In genomic region chr13:94439386-94439785, GRCm38 (mm10) we compare ENCODE assay signal across 10 mouse cellular contexts.
DNase-seq lines count a peak whose midpoint lies in the region; ATAC-seq lines count a peak whose summit lies in the region.
"Had no signal": no experiment of that assay in that cellular context is flagged by ENCODE, and none has a peak within 500 bp of the region (broad histone marks: within the 10 kb centered on the region; RNA-seq: fewer than 3 reads in every experiment).

No protein-coding gene starts in this region.

- no peaks in the 10 kb centered on the region for H3K27me3 ChIP-seq in forebrain, embryonic 14.5 days (replicated peaks; ENCODE audit: control insufficient read depth, insufficient read depth, low read length)
- H3K27me3 ChIP-seq in forebrain, embryonic 11.5 days (ENCODE audit: control insufficient read depth, insufficient read depth, low read length) = no peaks in the 10 kb centered on the region
- H3K27me3 ChIP-seq in kidney, embryonic 14.5 days (ENCODE audit: control insufficient read depth, insufficient read depth, low read length) = no peaks in the 10 kb centered on the region
- H3K27me3 ChIP-seq: heart, embryonic 13.5 days; limb, embryonic 15.5 days had no signal

- H3K9ac ChIP-seq in forebrain, embryonic 14.5 days (ENCODE audit: low read length) = no peak overlapping the region
- H3K9ac ChIP-seq in forebrain, embryonic 11.5 days (ENCODE audit: low read length) = no peak overlapping the region
- no peak overlapping the region for H3K9ac ChIP-seq in kidney, embryonic 14.5 days (ENCODE audit: low read depth, low read length)
- H3K9ac ChIP-seq: heart, embryonic 13.5 days; limb, embryonic 15.5 days had no signal

- no peak overlapping the region for H3K4me2 ChIP-seq in forebrain, embryonic 14.5 days (ENCODE audit: low read length)
- no peak overlapping the region for H3K4me2 ChIP-seq in forebrain, embryonic 11.5 days (ENCODE audit: low read depth, low read length, severe bottlenecking)
- H3K4me2 ChIP-seq in kidney, embryonic 14.5 days (replicated peaks; ENCODE audit: low read depth, low read length) = no peak overlapping the region
- H3K4me2 ChIP-seq: heart, embryonic 13.5 days; limb, embryonic 15.5 days had no signal

- H3K4me1 ChIP-seq in forebrain, embryonic 14.5 days (ENCODE audit: control insufficient read depth, insufficient read depth, low read length) = no peaks in the 10 kb centered on the region
- no peaks in the 10 kb centered on the region for H3K4me1 ChIP-seq in forebrain, embryonic 11.5 days (replicated peaks; ENCODE audit: control insufficient read depth, insufficient read depth, low read length)
- no peaks in the 10 kb centered on the region for H3K4me1 ChIP-seq in kidney, embryonic 14.5 days (ENCODE audit: control insufficient read depth, insufficient read depth, low read length)
- H3K4me1 ChIP-seq: heart, embryonic 13.5 days had no signal

- 0 out of 2 replicates have a peak, but pooled peaks cover 5% of the 10 kb centered on the region for H3K36me3 ChIP-seq in forebrain, embryonic 14.5 days (ENCODE audit: control insufficient read depth, insufficient read depth, low read length)
- no peaks in the 10 kb centered on the region; the same call in 1 of the 2 replicates for H3K36me3 ChIP-seq in forebrain, embryonic 11.5 days (ENCODE audit: control insufficient read depth, insufficient read depth, low read length)
- H3K36me3 ChIP-seq in kidney, embryonic 14.5 days (ENCODE audit: control insufficient read depth, insufficient read depth, low read length) = peaks cover 15% of the 10 kb centered on the region; the same call in 1 of the 2 replicates

- H3K27ac ChIP-seq in forebrain, embryonic 14.5 days (ENCODE audit: low read depth, low read length) = no peak overlapping the region
- H3K27ac ChIP-seq in forebrain, embryonic 11.5 days (ENCODE audit: low read depth, low read length) = no peak overlapping the region
- no peak overlapping the region for H3K27ac ChIP-seq in kidney, embryonic 14.5 days (ENCODE audit: low read depth, low read length)
- H3K27ac ChIP-seq: heart, embryonic 13.5 days; limb, embryonic 15.5 days had no signal

- H3K4me3 ChIP-seq in forebrain, embryonic 14.5 days (ENCODE audit: low read depth, low read length) = no peak overlapping the region
- no peak overlapping the region for H3K4me3 ChIP-seq in forebrain, embryonic 11.5 days (ENCODE audit: low read depth, low read length)
- no peak overlapping the region for H3K4me3 ChIP-seq in kidney, embryonic 14.5 days (ENCODE audit: low read length)
- H3K4me3 ChIP-seq: heart, embryonic 13.5 days; limb, embryonic 15.5 days had no signal

- H3K9me3 ChIP-seq in forebrain, embryonic 14.5 days (replicated peaks; ENCODE audit: control insufficient read depth, low read length) = no peaks in the 10 kb centered on the region
- H3K9me3 ChIP-seq in forebrain, embryonic 11.5 days (ENCODE audit: control insufficient read depth, low read length) = no peaks in the 10 kb centered on the region
- no peaks in the 10 kb centered on the region for H3K9me3 ChIP-seq in kidney, embryonic 14.5 days (ENCODE audit: control insufficient read depth, low read length)
- H3K9me3 ChIP-seq: heart, embryonic 13.5 days; limb, embryonic 15.5 days had no signal

- 60% methylated on average over 5 of the region's 5 CpGs for WGBS in forebrain, embryonic 14.5 days
- WGBS in forebrain, embryonic 11.5 days = 94% methylated on average over 5 of the region's 5 CpGs
- 79% methylated on average over 5 of the region's 5 CpGs for WGBS in kidney, embryonic 14.5 days

- ATAC-seq in forebrain, embryonic 14.5 days = no peak
- ATAC-seq in forebrain, embryonic 11.5 days (replicated peaks; ENCODE audit: low FRiP score) = no peak
- ATAC-seq in kidney, embryonic 14.5 days (ENCODE audit: low FRiP score, low TSS enrichment) = no peak

- DNase-seq in forebrain, embryonic 14.5 days (ENCODE audit: low spot score) = peak; percentile 27
- no peak for DNase-seq in forebrain, embryonic 11.5 days (ENCODE audit: low spot score)
- peak; percentile 74 for DNase-seq in kidney, postnatal 10 days
- DNase-seq in 416B (ENCODE audit: low read depth) = peak; percentile 65
- peak; percentile 36 to 47 for DNase-seq in heart, postnatal 14 days
- DNase-seq in spleen, adult 12 weeks (ENCODE audit: low spot score) = no peak
- no peak for DNase-seq in thymus, postnatal 4 days

- intact Hi-C loops in heart, postnatal 14 days (cut with DNase I) = loop anchor here (5.0 kb wide), 1 partner anchor 47 kb away; no protein-coding TSS in a partner anchor

Comparison
In these comparisons a context has a peak if more than half of its experiments do, and no peak if none do; other contexts are left out.
1. DNase-seq: peak in forebrain, embryonic 14.5 days (single experiment), kidney, postnatal 10 days (single experiment), 416B (single experiment) and heart, postnatal 14 days (2 of 2); none in forebrain, embryonic 11.5 days (single experiment), spleen, adult 12 weeks (single experiment) and thymus, postnatal 4 days (single experiment).